Mouse (Mus musculus) lung, embryonic 15.5 days (tissue): ENCODE data around the gene Mrm3. TPM values are rescaled to one million over a fixed set of nuclear protein-coding genes. Genes with fewer than 3 reads are reported as not detected.

ENCODE experiments used
- ATAC-seq: fragments of 200-750 bp; cut with Nextera tagmentation; 2 replicates; pipeline ENCODE4 v1.8.0; 2017; ENCODE audit warnings: moderate number of reproducible peaks, borderline replicate concordance; ENCODE audit not compliant: low FRiP score, low TSS enrichment; ENCODE audit errors: extremely low read depth
- H3K27ac ChIP-seq: fragments of 300-500 bp; sonication (generic); 2 replicates; pipeline ENCODE4 v1.5.1; 2015; ENCODE audit warnings: moderate library complexity, mild to moderate bottlenecking, inconsistent platforms
- H3K27me3 ChIP-seq: fragments of 300-500 bp; sonication (generic); 2 replicates; pipeline ENCODE4 v1.6.1; 2015; ENCODE audit warnings: inconsistent platforms
- H3K36me3 ChIP-seq: fragments of 300-500 bp; sonication (generic); 2 replicates; pipeline ENCODE4 v1.6.1; 2015; ENCODE audit warnings: inconsistent platforms
- H3K4me1 ChIP-seq: fragments of 300-500 bp; sonication (generic); 2 replicates; pipeline ENCODE4 v1.6.1; 2015; ENCODE audit warnings: inconsistent platforms
- H3K4me2 ChIP-seq: fragments of 300-500 bp; sonication (generic); 2 replicates; pipeline ENCODE4 v1.6.1; 2015; ENCODE audit warnings: inconsistent platforms, mild to moderate bottlenecking, moderate library complexity
- H3K4me3 ChIP-seq: fragments of 300-500 bp; sonication (generic); 2 replicates; pipeline ENCODE4 v1.5.1; 2015; ENCODE audit warnings: mild to moderate bottlenecking, inconsistent platforms
- H3K9ac ChIP-seq: fragments of 300-500 bp; sonication (generic); 2 replicates; pipeline ENCODE4 v1.6.1; 2015; ENCODE audit warnings: inconsistent platforms
- H3K9me3 ChIP-seq: fragments of 300-500 bp; sonication (generic); 2 replicates; pipeline ENCODE4 v1.6.1; 2016; ENCODE audit warnings: inconsistent platforms
- WGBS: fragments of 180-500 bp; shearing (Covaris S2); methylation state at CpG from one replicate; pipeline ENCODE4 v1.1.7; 2015; 5-methylcytosine and 5-hydroxymethylcytosine counted together
- polyA plus RNA-seq: library from polyadenylated mRNA; unstranded; fragments of >200 nt; fragmentation: Nextera tagmentation; extraction: Ambion mirVana; gene quantifications from 2 replicates; pipeline ENCODE4 v1.2.1, GENCODE M21; 2015

Gene Mrm3
- polyA plus RNA-seq, 1 experiment from 2014 or later: 21.8 TPM

GRCm38 (mm10) chr11:76292831-76293230 lies 49.3 kb downstream of the Mrm3 start:
- no peaks in the 10 kb centered on the region for H3K9me3 ChIP-seq
- H3K4me1 ChIP-seq: peaks cover 50% of the 10 kb centered on the region
- ATAC-seq: peak; percentile 10; the same call in 1 of the 2 replicates
- peak overlapping the region; percentile 44 for H3K4me2 ChIP-seq
- peak overlapping the region; percentile 93 for H3K27ac ChIP-seq
- no peaks in the 10 kb centered on the region for H3K36me3 ChIP-seq
- H3K9ac ChIP-seq: no peak overlapping the region
- WGBS: 51% methylated on average over 6 of the region's 6 CpGs
- H3K4me3 ChIP-seq: no peak overlapping the region; the same call in 1 of the 2 replicates
- no peaks in the 10 kb centered on the region for H3K27me3 ChIP-seq

DNA sequence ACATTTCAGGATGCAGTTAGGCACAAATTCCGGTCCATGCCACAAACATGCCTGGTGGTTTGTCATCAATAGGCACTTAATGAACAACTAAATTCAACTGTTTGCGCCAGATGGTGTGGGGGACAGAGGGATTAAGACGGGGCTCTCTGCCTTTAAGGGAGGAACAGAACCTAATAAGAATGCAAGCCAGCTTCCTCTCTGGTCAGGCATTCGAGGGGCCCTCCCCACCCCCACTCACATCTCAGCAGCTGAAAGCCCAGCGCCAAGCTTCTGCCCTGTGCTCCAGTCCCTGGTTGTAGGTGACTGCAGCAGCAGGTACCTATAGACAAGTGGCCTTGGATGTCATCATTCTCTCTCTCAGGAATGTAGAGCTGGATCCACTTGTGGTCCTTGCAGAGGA lies 50.6 kb downstream of the Mrm3 start:
- H3K9ac ChIP-seq: no peak overlapping the region
- no peak overlapping the region for H3K27ac ChIP-seq
- H3K9me3 ChIP-seq: no peaks in the 10 kb centered on the region
- H3K4me1 ChIP-seq: peaks cover 56% of the 10 kb centered on the region
- no peak overlapping the region for H3K4me2 ChIP-seq
- H3K4me3 ChIP-seq: no peak overlapping the region
- H3K27me3 ChIP-seq: no peaks in the 10 kb centered on the region
- 67% methylated on average over 5 of the region's 5 CpGs for WGBS
- no peaks in the 10 kb centered on the region for H3K36me3 ChIP-seq
- ATAC-seq: no peak

DNA sequence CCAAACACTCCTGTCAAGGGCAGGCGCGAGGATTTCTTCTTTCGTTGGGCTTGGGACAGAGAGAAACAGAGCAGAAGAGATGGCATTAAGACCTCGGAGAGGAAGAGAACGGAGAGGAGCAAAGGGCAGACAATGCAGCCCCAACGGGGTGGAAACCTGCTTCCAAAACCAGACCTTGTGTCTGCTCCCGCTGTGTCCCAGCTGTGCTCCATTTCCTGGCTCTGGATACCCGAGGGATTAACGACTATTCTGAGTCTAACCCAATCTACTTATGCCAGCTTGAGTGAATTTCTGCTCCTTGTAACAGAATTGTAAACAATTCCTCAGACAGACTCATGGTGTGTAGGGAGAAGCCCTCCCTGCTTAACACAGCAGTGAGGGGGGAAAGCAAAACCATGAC lies 51.3 kb downstream of the Mrm3 start:
- Histone ChIP-seq H3K4me2 (no peak overlapping the region), H3K27ac (peak overlapping the region; percentile 42; the same call in 1 of the 2 replicates), H3K27me3 (no peaks in the 10 kb centered on the region), H3K9ac (no peak overlapping the region), H3K4me3 (no peak overlapping the region), H3K36me3 (no peaks in the 10 kb centered on the region), H3K4me1 (peaks cover 57% of the 10 kb centered on the region), H3K9me3 (no peaks in the 10 kb centered on the region)
- WGBS: 26% methylated on average over 9 of the region's 9 CpGs
- ATAC-seq: no peak

- ATAC-seq: no peak
- 63% methylated on average over 9 of the region's 9 CpGs for WGBS
Measured at GRCm38 (mm10) chr11:76297252-76297651, 53.7 kb downstream of the Mrm3 start.

DNA sequence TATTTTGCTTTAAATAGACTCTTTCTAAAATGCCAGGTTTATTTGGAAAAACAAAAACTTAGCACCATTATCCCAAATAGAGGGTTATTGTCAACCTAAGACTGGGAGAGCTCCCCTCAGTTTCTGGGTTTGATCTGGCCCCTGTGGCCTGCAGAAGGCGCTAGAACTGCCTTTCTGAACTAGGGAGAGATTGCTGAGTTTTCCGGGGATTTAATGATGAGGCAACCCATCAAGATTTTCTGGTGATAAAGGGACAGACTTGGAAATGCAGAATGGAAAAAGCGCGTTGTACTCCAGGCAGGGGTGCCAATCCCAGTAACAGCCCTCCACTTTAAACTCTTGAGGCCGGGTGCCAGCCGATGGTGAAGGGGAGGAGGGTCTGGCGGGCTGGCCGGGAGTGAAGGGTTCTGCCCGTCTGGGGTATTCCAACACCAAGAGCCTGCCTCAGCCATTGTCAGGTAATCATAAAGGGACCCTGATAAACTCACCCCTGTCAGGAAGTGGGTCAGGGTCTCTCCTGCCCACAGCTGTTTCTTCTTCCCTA lies 55.0 kb downstream of the Mrm3 start:
- H3K4me1 ChIP-seq: peaks cover 37% of the 10 kb centered on the region
- WGBS: 35% methylated on average over 9 of the region's 9 CpGs
- H3K4me3 ChIP-seq: no peak overlapping the region
- H3K27ac ChIP-seq: no peak overlapping the region
- no peak for ATAC-seq
- H3K9me3 ChIP-seq: no peaks in the 10 kb centered on the region
- no peak overlapping the region for H3K9ac ChIP-seq
- no peaks in the 10 kb centered on the region for H3K27me3 ChIP-seq
- no peak overlapping the region for H3K4me2 ChIP-seq
- H3K36me3 ChIP-seq: no peaks in the 10 kb centered on the region

More at GRCm38 (mm10) chr11:76297252-76297651, 53.7 kb downstream of the Mrm3 start:
- H3K36me3 ChIP-seq: no peaks in the 10 kb centered on the region
- H3K27me3 ChIP-seq: no peaks in the 10 kb centered on the region
- H3K4me3 ChIP-seq: no peak overlapping the region
- H3K27ac ChIP-seq: no peak overlapping the region
- H3K4me1 ChIP-seq: peaks cover 48% of the 10 kb centered on the region
- no peak overlapping the region for H3K9ac ChIP-seq
- H3K9me3 ChIP-seq: no peaks in the 10 kb centered on the region
- H3K4me2 ChIP-seq: no peak overlapping the region

Other genes starting within 250 kb of the Mrm3 start
- 5.7 and 5.9 TPM in 2 replicates for gene 1700016K19Rik, start 243.8 kb upstream of the Mrm3 start, polyA plus RNA-seq
- 49.1 and 49.6 TPM in 2 replicates for gene Rflnb, start 215.9 kb upstream of the Mrm3 start, polyA plus RNA-seq
- 36.0 and 36.9 TPM in 2 replicates for gene Vps53, start 64.1 kb upstream of the Mrm3 start, polyA plus RNA-seq
- 32.2 and 34.4 TPM in 2 replicates for gene Fam57a, start 64.0 kb upstream of the Mrm3 start, polyA plus RNA-seq
- 0.50 and 1.5 TPM in 2 replicates for gene Dbil5, start 26.1 kb upstream of the Mrm3 start, polyA plus RNA-seq
- 28.3 and 37.0 TPM in 2 replicates for gene Gemin4, start 26.1 kb upstream of the Mrm3 start, polyA plus RNA-seq
- gene Glod4, start within 50 bp of the Mrm3 start, polyA plus RNA-seq: 128 and 138 TPM in 2 replicates
- 24.0 and 24.4 TPM in 2 replicates for gene Nxn, start 155.4 kb downstream of the Mrm3 start, polyA plus RNA-seq
- gene Timm22, start 163.2 kb downstream of the Mrm3 start, polyA plus RNA-seq: 105 and 106 TPM in 2 replicates